Mouse (Mus musculus) MEL (cell line): ENCODE data around the gene Frrs1l.

Experiments
- CHD1 ChIP-seq: IDR thresholded peaks from 2 replicates; pipeline ENCODE4 v1.6.1; 2012; ENCODE audit warnings: low read depth, mild to moderate bottlenecking, inconsistent platforms, low read length, improper control_type of control experiment
- CTCF ChIP-seq, 3 experiments: IDR thresholded peaks in 2 of 3; conservative IDR thresholded peaks in 1 of 3; 2 replicates each; pipeline ENCODE4 v1.5.1; 2011 to 2012; ENCODE audit warnings: low read length in 3 of 3, low read depth in 2 of 3, mild to moderate bottlenecking in 2 of 3, improper control_type of control experiment in 1 of 3, inconsistent platforms in 1 of 3, mixed read lengths in 1 of 3, moderate library complexity in 1 of 3; ENCODE audit not compliant: control insufficient read depth in 1 of 3, insufficient read depth in 1 of 3, poor library complexity in 1 of 3, severe bottlenecking in 1 of 3
- E2F4 ChIP-seq: IDR thresholded peaks from 2 replicates; pipeline ENCODE4 v1.6.1; 2011; ENCODE audit warnings: low read depth, low read length, improper control_type of control experiment, borderline replicate concordance
- JUND ChIP-seq: IDR thresholded peaks from 2 replicates; pipeline ENCODE4 v1.6.1; 2011; ENCODE audit warnings: low read depth, mild to moderate bottlenecking, improper control_type of control experiment, low read length
- POLR2A ChIP-seq, 2 experiments: IDR thresholded peaks; 2 replicates each; pipeline ENCODE4 v1.6.1; 2011 to 2012; ENCODE audit warnings: low read length in 2 of 2, mild to moderate bottlenecking in 2 of 2, control low read depth in 1 of 2, improper control_type of control experiment in 1 of 2, low read depth in 1 of 2, moderate library complexity in 1 of 2; ENCODE audit not compliant: control insufficient read depth in 1 of 2, insufficient read depth in 1 of 2, poor library complexity in 1 of 2

DNA sequence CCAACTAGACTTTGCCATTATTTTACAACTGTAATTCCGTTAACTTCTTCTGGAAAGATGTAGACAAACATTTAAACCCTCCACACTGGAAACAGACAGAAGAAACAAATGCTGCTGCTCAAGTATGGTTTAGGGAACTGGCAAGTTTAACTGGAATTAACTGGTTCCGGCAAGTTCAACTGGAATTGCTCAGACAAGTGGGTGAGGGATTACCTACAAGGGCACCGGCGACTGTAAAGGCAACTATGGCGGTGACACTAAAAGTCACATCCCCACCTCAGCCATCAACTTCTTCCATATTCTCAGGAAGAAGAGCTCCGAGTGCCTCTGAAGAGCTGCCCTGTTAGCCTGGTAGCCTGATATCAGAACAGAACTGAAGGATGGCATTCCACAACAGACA, 75.9 kb downstream of the Frrs1l start:
- no peak for TF ChIP-seq CTCF (IDR thresholded peaks at IDR 0.05 in 2 of 3, conservative IDR thresholded peaks at IDR 0.05 in 1 of 3; ENCODE audit: control insufficient read depth in 1 of 3, insufficient read depth in 1 of 3, low read depth in 2 of 3, low read length in 3 of 3, poor library complexity in 1 of 3, severe bottlenecking in 1 of 3)
- no peak for TF ChIP-seq POLR2A (IDR thresholded peaks at IDR 0.05; ENCODE audit: control insufficient read depth in 1 of 2, insufficient read depth in 1 of 2, low read depth in 1 of 2, low read length in 2 of 2, poor library complexity in 1 of 2)
- no peak for TF ChIP-seq E2F4
- TF ChIP-seq CHD1, result no peak
- TF ChIP-seq JUND, result no peak
